Mouse (Mus musculus) MEL (cell line): ENCODE data around the gene Tufm.

Source experiments
- BHLHE40 ChIP-seq: IDR thresholded peaks from 2 replicates; pipeline ENCODE4 v1.6.1; 2012; ENCODE audit warnings: low read depth, mild to moderate bottlenecking, inconsistent platforms, low read length, improper control_type of control experiment, borderline replicate concordance
- CTCF ChIP-seq, 3 experiments: IDR thresholded peaks in 2 of 3; conservative IDR thresholded peaks in 1 of 3; 2 replicates each; pipeline ENCODE4 v1.5.1; 2011 to 2012; ENCODE audit warnings: low read length in 3 of 3, low read depth in 2 of 3, mild to moderate bottlenecking in 2 of 3, improper control_type of control experiment in 1 of 3, inconsistent platforms in 1 of 3, mixed read lengths in 1 of 3, moderate library complexity in 1 of 3; ENCODE audit not compliant: control insufficient read depth in 1 of 3, insufficient read depth in 1 of 3, poor library complexity in 1 of 3, severe bottlenecking in 1 of 3
- EP300 ChIP-seq, 2 experiments: IDR thresholded peaks; 2 replicates each; pipeline ENCODE4 v1.6.1; 2011; ENCODE audit warnings: improper control_type of control experiment in 2 of 2, low read length in 2 of 2, low read depth in 1 of 2, mild to moderate bottlenecking in 1 of 2
- GABPA ChIP-seq: IDR thresholded peaks from 2 replicates; pipeline ENCODE4 v1.6.1; 2012; ENCODE audit warnings: low read depth, mild to moderate bottlenecking, inconsistent platforms, low read length, improper control_type of control experiment, moderate library complexity
- GATA1 ChIP-seq: IDR thresholded peaks from 2 replicates; pipeline ENCODE4 v1.6.1; 2011; ENCODE audit warnings: low read depth, low read length, improper control_type of control experiment
- HCFC1 ChIP-seq: IDR thresholded peaks from 2 replicates; pipeline ENCODE4 v1.6.1; 2012; ENCODE audit warnings: low read depth, mild to moderate bottlenecking, inconsistent platforms, low read length, improper control_type of control experiment, moderate library complexity
- KAT2A ChIP-seq: conservative IDR thresholded peaks from 2 replicates; pipeline ENCODE4 v1.6.1; 2012; ENCODE audit warnings: low read depth, low read length, improper control_type of control experiment, inconsistent platforms
- MXI1 ChIP-seq: IDR thresholded peaks from 2 replicates; pipeline ENCODE4 v1.6.1; 2011; ENCODE audit warnings: mild to moderate bottlenecking, low read depth, low read length, improper control_type of control experiment
- NRF1 ChIP-seq: IDR thresholded peaks from 2 replicates; pipeline ENCODE4 v1.6.1; 2014; ENCODE audit warnings: low read depth, mild to moderate bottlenecking, inconsistent platforms, low read length, improper control_type of control experiment, moderate library complexity; ENCODE audit not compliant: poor library complexity, insufficient read depth, severe bottlenecking
- POLR2A ChIP-seq, 2 experiments: IDR thresholded peaks; 2 replicates each; pipeline ENCODE4 v1.6.1; 2011 to 2012; ENCODE audit warnings: low read length in 2 of 2, mild to moderate bottlenecking in 2 of 2, control low read depth in 1 of 2, improper control_type of control experiment in 1 of 2, low read depth in 1 of 2, moderate library complexity in 1 of 2; ENCODE audit not compliant: control insufficient read depth in 1 of 2, insufficient read depth in 1 of 2, poor library complexity in 1 of 2
- RCOR1 ChIP-seq: IDR thresholded peaks from 2 replicates; pipeline ENCODE4 v1.6.1; 2012; ENCODE audit warnings: low read depth, mild to moderate bottlenecking, inconsistent platforms, low read length, improper control_type of control experiment
- USF1 ChIP-seq: IDR thresholded peaks from 2 replicates; pipeline ENCODE4 v1.6.1; 2014; ENCODE audit warnings: low read depth, mild to moderate bottlenecking, inconsistent platforms, low read length, improper control_type of control experiment, moderate library complexity
- ZKSCAN1 ChIP-seq: IDR thresholded peaks from 2 replicates; pipeline ENCODE4 v1.6.1; 2012; ENCODE audit warnings: low read depth, mild to moderate bottlenecking, inconsistent platforms, low read length, improper control_type of control experiment, moderate library complexity
- ZNF384 ChIP-seq: IDR thresholded peaks from 2 replicates; pipeline ENCODE4 v1.6.1; 2012; ENCODE audit warnings: low read depth, mild to moderate bottlenecking, inconsistent platforms, low read length, improper control_type of control experiment

DNA sequence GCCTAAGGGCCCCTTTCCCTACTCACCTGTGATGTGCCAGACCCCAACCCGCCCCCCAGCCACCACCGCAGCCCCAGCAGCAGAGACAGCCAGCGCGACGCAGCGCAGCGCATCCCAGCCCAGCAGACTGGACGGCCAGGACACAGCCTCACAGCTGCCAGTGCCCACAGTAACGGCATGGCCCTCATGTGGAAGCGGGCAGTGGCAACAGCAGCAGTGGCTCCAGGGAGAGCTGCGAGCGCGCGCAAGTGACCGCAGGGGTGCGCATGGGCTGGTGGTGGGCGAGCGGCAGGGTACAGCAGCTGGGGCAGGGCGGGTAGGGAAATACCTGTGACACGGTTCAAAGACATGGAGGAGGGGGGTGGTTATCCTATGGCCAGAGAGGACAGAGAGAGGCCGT lies 40.9 kb upstream of the Tufm start:
- no peak for TF ChIP-seq ZKSCAN1
- no peak for TF ChIP-seq EP300 (IDR thresholded peaks at IDR 0.05; ENCODE audit: low read depth in 1 of 2, low read length in 2 of 2)
- TF ChIP-seq MXI1: no peak
- no peak for TF ChIP-seq GABPA
- no peak for TF ChIP-seq USF1
- TF ChIP-seq CTCF (IDR thresholded peaks at IDR 0.05 in 2 of 3, conservative IDR thresholded peaks at IDR 0.05 in 1 of 3; ENCODE audit: control insufficient read depth in 1 of 3, insufficient read depth in 1 of 3, low read depth in 2 of 3, low read length in 3 of 3, poor library complexity in 1 of 3, severe bottlenecking in 1 of 3): no peak
- no peak for TF ChIP-seq HCFC1
- no peak for TF ChIP-seq POLR2A (IDR thresholded peaks at IDR 0.05; ENCODE audit: control insufficient read depth in 1 of 2, insufficient read depth in 1 of 2, low read depth in 1 of 2, low read length in 2 of 2, poor library complexity in 1 of 2)
- no peak for TF ChIP-seq NRF1
- no peak for TF ChIP-seq KAT2A
- TF ChIP-seq RCOR1: no peak
- TF ChIP-seq GATA1: no peak
- TF ChIP-seq BHLHE40: no peak
- TF ChIP-seq ZNF384: no peak
